Mouse (Mus musculus) T-helper 2 cell (primary cell): ENCODE measurements at regions not wholly inside any gene's neighbourhood (a gene's known extent, or its start where the extent isn't known, plus 50 kb on each side); places are given as distances from the start of the nearest gene placed in this dataset.

Experiments
- in situ Hi-C: fragments of 300-600 bp; cut with MboI, MseI; formaldehyde crosslinking; loops from one replicate; pipeline ENCODE4 v1.15.1; 2025; ENCODE audit warnings: high pct_unique_total_duplicates

- in situ Hi-C loops: no loop called here
Observed at GRCm38 (mm10) chr8:35991936-35992603, 226.5 kb downstream of the Gm19410 start.

- in situ Hi-C loops: no loop called here
Observed at GRCm38 (mm10) chr8:35996330-35997077, 230.9 kb downstream of the Gm19410 start.

GRCm38 (mm10) chr8:35999584-35999983 is 234.0 kb downstream of the Gm19410 start:
- in situ Hi-C loops: no loop called here

- in situ Hi-C loops: no loop called here
Observed at GRCm38 (mm10) chr8:36004387-36004786, 238.8 kb downstream of the Gm19410 start.

GRCm38 (mm10) chr8:36005536-36005935 is 239.9 kb downstream of the Gm19410 start:
- in situ Hi-C loops: no loop called here

- in situ Hi-C loops: no loop called here
Observed at GRCm38 (mm10) chr8:36007724-36008123, 242.1 kb downstream of the Gm19410 start.

GRCm38 (mm10) chr8:36009565-36009964 is 244.0 kb downstream of the Gm19410 start:
- in situ Hi-C loops: no loop called here

GRCm38 (mm10) chr8:36010446-36011217 is 245.0 kb downstream of the Gm19410 start:
- in situ Hi-C loops: no loop called here

- in situ Hi-C loops: no loop called here
Observed at GRCm38 (mm10) chr8:36014862-36015261, 249.3 kb downstream of the Gm19410 start.

- in situ Hi-C loops: no loop called here
Observed at GRCm38 (mm10) chr8:36016321-36017114, 250.9 kb downstream of the Gm19410 start.

- in situ Hi-C loops: no loop called here
Observed at GRCm38 (mm10) chr8:36018993-36019753, 253.6 kb downstream of the Gm19410 start.

GRCm38 (mm10) chr8:36019895-36020294 is 254.3 kb downstream of the Gm19410 start:
- in situ Hi-C loops: no loop called here

GRCm38 (mm10) chr8:36027586-36027985 is 262.0 kb downstream of the Gm19410 start:
- in situ Hi-C loops: no loop called here

- in situ Hi-C loops: no loop called here
Observed at GRCm38 (mm10) chr8:36028121-36028955, 262.7 kb downstream of the Gm19410 start.

- in situ Hi-C loops: no loop called here
Observed at GRCm38 (mm10) chr8:36029445-36029844, 263.9 kb downstream of the Gm19410 start.

- in situ Hi-C loops: loop anchor here (5.0 kb wide), 2 partner anchors 67 to 142 kb away; no protein-coding TSS in a partner anchor
Observed at GRCm38 (mm10) chr8:36030237-36030636, 264.6 kb downstream of the Gm19410 start.

- in situ Hi-C loops: loop anchor here (5.0 kb wide), 2 partner anchors 65 to 140 kb away; no protein-coding TSS in a partner anchor
Observed at GRCm38 (mm10) chr8:36031966-36032719, 266.6 kb downstream of the Gm19410 start.

GRCm38 (mm10) chr8:36035339-36035738 is 269.7 kb downstream of the Gm19410 start:
- in situ Hi-C loops: no loop called here

GRCm38 (mm10) chr8:36036271-36036670 is 270.7 kb downstream of the Gm19410 start:
- in situ Hi-C loops: no loop called here
